Mouse (Mus musculus): ENCODE measurements at regions not wholly inside any gene's neighbourhood (a gene's known extent, or its start where the extent isn't known, plus 50 kb on each side); places are given as distances from the start of the nearest gene placed in this dataset.

GRCm38 (mm10) chr11:24335256-24335655, 257.4 kb downstream of the Bcl11a start:
- no peak for TF ChIP-seq CTCF (IDR thresholded peaks at IDR 0.05; ENCODE audit: borderline replicate concordance, insufficient read depth, low read length)
- TF ChIP-seq POLR2A (IDR thresholded peaks at IDR 0.05; ENCODE audit: low read depth, low read length) = no peak

Data from embryonic fibroblast, embryonic 13.5 days (primary cell).